Mouse (Mus musculus) layer of hippocampus, adult 9-11 months (tissue): ENCODE data around the gene Slc16a5.
A peak's percentile ranks its signal among the peaks of the same experiment; 100 is the strongest.

Source experiments
- DNase-seq: peaks from one replicate; pipeline ENCODE4 v3.0.0; 2022

Gene Slc16a5

GRCm38 (mm10) chr11:115462243-115462891 lies at the start of gene Slc16a5:
Slc16a5 (plus strand) TSS chr11:115462474.
- no peak for DNase-seq

- DNase-seq: peak; percentile 97
These were observed 42.6 kb upstream of the Slc16a5 start, which contains the start of the genes Atp5h and Kctd2 for GRCm38 (mm10) chr11:115419531-115420237. Atp5h (minus strand) TSS chr11:115419962. Kctd2 (plus strand) TSS chr11:115420128.

GRCm38 (mm10) chr11:115420336-115421190 lies 41.7 kb upstream of the Slc16a5 start:
- DNase-seq: peak; percentile 65

- DNase-seq: no peak
These were observed 40.9 kb upstream of the Slc16a5 start for GRCm38 (mm10) chr11:115421328-115421727.

- DNase-seq: no peak
These were observed 40.3 kb upstream of the Slc16a5 start for GRCm38 (mm10) chr11:115421972-115422371.

GRCm38 (mm10) chr11:115423091-115423490 lies 39.2 kb upstream of the Slc16a5 start:
- DNase-seq: no peak

GRCm38 (mm10) chr11:115424666-115425065 lies 37.6 kb upstream of the Slc16a5 start:
- DNase-seq: no peak

- DNase-seq: no peak
These were observed 36.6 kb upstream of the Slc16a5 start for GRCm38 (mm10) chr11:115425671-115426070.

- DNase-seq: peak; percentile 76
These were observed 34.6 kb upstream of the Slc16a5 start for GRCm38 (mm10) chr11:115427482-115428331.

- DNase-seq: no peak
These were observed 33.0 kb upstream of the Slc16a5 start for GRCm38 (mm10) chr11:115429307-115429706.

- no peak for DNase-seq
These were observed 31.7 kb upstream of the Slc16a5 start for GRCm38 (mm10) chr11:115430561-115430960.

GRCm38 (mm10) chr11:115432814-115433213 lies 29.5 kb upstream of the Slc16a5 start:
- DNase-seq: no peak

- no peak for DNase-seq
These were observed 28.9 kb upstream of the Slc16a5 start for GRCm38 (mm10) chr11:115433342-115433741.

- DNase-seq: no peak
These were observed 26.5 kb upstream of the Slc16a5 start for GRCm38 (mm10) chr11:115435596-115436337.

GRCm38 (mm10) chr11:115437571-115438122 lies 24.6 kb upstream of the Slc16a5 start:
- DNase-seq: peak; percentile 52

GRCm38 (mm10) chr11:115439326-115439725 lies 22.9 kb upstream of the Slc16a5 start:
- DNase-seq: no peak

- no peak for DNase-seq
These were observed 22.2 kb upstream of the Slc16a5 start, which contains the start of gene Trim80 for GRCm38 (mm10) chr11:115439906-115440595. Trim80 (plus strand) TSS chr11:115440545.

- no peak for DNase-seq
These were observed 20.9 kb upstream of the Slc16a5 start for GRCm38 (mm10) chr11:115441417-115441816.

GRCm38 (mm10) chr11:115446906-115447305 lies 15.4 kb upstream of the Slc16a5 start:
- DNase-seq: no peak

GRCm38 (mm10) chr11:115447321-115447885 lies 14.9 kb upstream of the Slc16a5 start:
- DNase-seq: no peak
